Mouse (Mus musculus) layer of hippocampus, postnatal 25 days (tissue): Measurements from ENCODE around the gene Mgmt. TPM values are rescaled to one million over a fixed set of nuclear protein-coding genes. Genes with fewer than 3 reads are reported as not detected.

Experiments
- DNase-seq, 2 experiments: peaks; one replicate each; pipeline ENCODE4 v3.0.0; 2022; ENCODE audit warnings: mixed read lengths in 2 of 2, low spot score in 1 of 2; ENCODE audit errors: extremely low spot score in 1 of 2
- total RNA-seq, 2 experiments: library from RNA; stranded (reverse); gene quantifications; 2 replicates each; pipeline ENCODE4 v1.2.3; 2021

Gene Mgmt
- total RNA-seq, 2 experiments from 2014 or later, result 0.64 to 0.68 TPM

- no peak for DNase-seq
Measured at GRCm38 (mm10) chr7:136908616-136909144, 14.3 kb downstream of the Mgmt start.

- DNase-seq, result no peak
Measured at GRCm38 (mm10) chr7:136912901-136913300, 18.5 kb downstream of the Mgmt start.

- no peak for DNase-seq
Measured at GRCm38 (mm10) chr7:136916021-136916420, 21.6 kb downstream of the Mgmt start.

- no peak for DNase-seq
Measured at GRCm38 (mm10) chr7:136920976-136921755, 26.8 kb downstream of the Mgmt start.

GRCm38 (mm10) chr7:136922230-136922629 is 27.8 kb downstream of the Mgmt start:
- no peak for DNase-seq

- no peak for DNase-seq
Measured at GRCm38 (mm10) chr7:136924610-136925260, 30.3 kb downstream of the Mgmt start.

GRCm38 (mm10) chr7:136926178-136926577 is 31.8 kb downstream of the Mgmt start:
- no peak for DNase-seq

GRCm38 (mm10) chr7:136930451-136930850 is 36.0 kb downstream of the Mgmt start:
- DNase-seq, result no peak

- no peak for DNase-seq
Measured at GRCm38 (mm10) chr7:136933367-136933766, 39.0 kb downstream of the Mgmt start.

- DNase-seq, result no peak
Measured at GRCm38 (mm10) chr7:136934336-136934735, 39.9 kb downstream of the Mgmt start.

GRCm38 (mm10) chr7:136934784-136935183 is 40.4 kb downstream of the Mgmt start:
- no peak for DNase-seq

GRCm38 (mm10) chr7:136938371-136938770 is 44.0 kb downstream of the Mgmt start:
- DNase-seq, result no peak

- no peak for DNase-seq
Measured at GRCm38 (mm10) chr7:136942414-136942813, 48.0 kb downstream of the Mgmt start.

- no peak for DNase-seq
Measured at GRCm38 (mm10) chr7:136943886-136944285, 49.5 kb downstream of the Mgmt start.

- no peak for DNase-seq
Measured at GRCm38 (mm10) chr7:136945697-136946096, 51.3 kb downstream of the Mgmt start.

- no peak for DNase-seq
Measured at GRCm38 (mm10) chr7:136946131-136946530, 51.7 kb downstream of the Mgmt start.

- no peak for DNase-seq
Measured at GRCm38 (mm10) chr7:136948275-136948810, 53.9 kb downstream of the Mgmt start.

- no peak for DNase-seq
Measured at GRCm38 (mm10) chr7:136952608-136953007, 58.2 kb downstream of the Mgmt start.

GRCm38 (mm10) chr7:136953251-136953650 is 58.8 kb downstream of the Mgmt start:
- no peak for DNase-seq

GRCm38 (mm10) chr7:136972361-136972760 is 77.9 kb downstream of the Mgmt start:
- no peak for DNase-seq

GRCm38 (mm10) chr7:136975001-136975400 is 80.6 kb downstream of the Mgmt start:
- no peak for DNase-seq
